Mouse (Mus musculus) adrenal gland, adult 18-20 months (tissue): ENCODE measurements at regions not wholly inside any gene's neighbourhood (a gene's known extent, or its start where the extent isn't known, plus 50 kb on each side); places are given as distances from the start of the nearest gene placed in this dataset.
A peak's percentile ranks its signal among the peaks of the same experiment; 100 is the strongest.

Experiments
- DNase-seq, 2 experiments: peaks; one replicate each; pipeline ENCODE4 v3.0.0; 2021 to 2022; ENCODE audit warnings: low spot score in 2 of 2

GRCm38 (mm10) chr7:77990150-77990549, 747.7 kb downstream of the Ntrk3 start:
- DNase-seq: no peak

DNA sequence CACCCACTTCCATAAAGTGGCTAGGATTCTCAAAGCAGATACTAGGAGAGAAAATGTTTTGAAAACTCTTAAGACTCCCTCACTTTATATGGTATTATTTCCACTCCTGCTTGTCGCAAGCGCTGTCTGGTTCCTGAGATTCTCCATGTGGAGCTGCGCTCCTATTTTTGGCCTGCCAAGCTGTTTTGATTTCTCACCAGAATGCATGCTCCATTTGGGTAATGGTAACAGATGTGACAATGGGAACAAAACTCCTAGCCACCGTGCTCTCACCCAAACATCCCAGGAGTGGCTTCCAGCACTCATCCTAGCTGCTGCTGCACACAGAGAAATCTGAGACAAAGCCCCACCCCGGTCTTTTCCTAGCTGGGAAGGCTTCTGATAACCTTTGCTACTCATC, 749.6 kb downstream of the Ntrk3 start:
- DNase-seq: no peak

DNA sequence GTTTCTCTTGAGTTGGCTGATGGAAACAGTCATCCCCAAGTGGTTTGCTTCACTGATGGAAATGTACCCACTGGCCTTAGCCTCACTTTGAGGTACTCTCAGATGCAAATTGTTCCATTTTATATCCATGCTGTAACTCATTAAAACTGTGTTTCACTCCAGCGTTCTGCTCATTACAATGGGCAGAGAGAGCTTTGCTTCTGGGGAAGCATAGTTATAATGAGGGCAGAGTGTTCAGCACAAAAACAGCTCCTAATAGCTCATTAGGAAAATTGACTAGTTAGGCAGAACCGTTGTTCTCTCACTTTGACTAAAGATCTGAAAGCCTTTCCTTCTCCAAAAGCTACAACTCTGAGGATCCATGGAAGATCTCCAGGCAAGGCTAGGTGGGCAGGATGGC, 771.2 kb downstream of the Ntrk3 start:
- no peak for DNase-seq

DNA sequence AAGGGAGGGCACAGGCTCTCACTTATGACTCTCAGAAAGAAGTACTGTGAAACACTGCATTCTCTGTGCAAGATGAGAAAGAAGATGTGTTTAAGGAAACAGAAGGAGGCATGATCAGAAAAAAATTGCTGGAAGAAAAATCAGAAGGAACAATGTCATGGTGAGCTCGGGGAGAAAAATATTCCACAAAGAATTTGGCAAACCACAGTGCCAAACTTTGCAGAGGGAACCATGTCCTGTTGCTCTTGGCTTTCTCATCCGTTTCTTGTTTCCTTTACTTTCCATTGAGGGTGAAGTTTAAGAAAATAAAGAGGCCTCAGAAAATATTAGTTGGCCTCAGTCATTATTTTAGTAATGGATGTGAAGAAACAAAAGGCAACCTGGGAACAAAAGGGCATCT, 804.4 kb downstream of the Ntrk3 start:
- DNase-seq: no peak

GRCm38 (mm10) chr7:77928479-77929467, 809.0 kb downstream of the Ntrk3 start:
- DNase-seq: no peak

DNA sequence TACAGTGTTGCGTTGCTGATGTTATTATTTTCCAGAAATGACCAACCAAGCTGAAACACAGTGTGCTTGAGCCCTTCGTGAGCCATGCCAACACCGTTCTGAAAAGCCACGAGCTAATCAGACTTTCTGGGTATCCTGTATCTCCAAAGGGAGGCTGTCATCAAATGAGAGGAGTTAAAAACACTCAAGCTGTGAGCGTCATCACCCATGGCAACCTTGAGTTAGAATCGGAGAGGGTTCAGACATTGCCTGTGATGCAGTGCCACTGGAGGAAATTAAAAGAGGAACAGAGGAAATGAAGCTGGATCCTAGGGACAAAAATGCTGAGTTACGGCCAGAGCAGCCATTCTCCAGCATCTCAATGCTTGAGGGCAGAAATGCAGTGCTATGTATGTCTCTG, 838.6 kb downstream of the Ntrk3 start:
- DNase-seq: no peak

DNA sequence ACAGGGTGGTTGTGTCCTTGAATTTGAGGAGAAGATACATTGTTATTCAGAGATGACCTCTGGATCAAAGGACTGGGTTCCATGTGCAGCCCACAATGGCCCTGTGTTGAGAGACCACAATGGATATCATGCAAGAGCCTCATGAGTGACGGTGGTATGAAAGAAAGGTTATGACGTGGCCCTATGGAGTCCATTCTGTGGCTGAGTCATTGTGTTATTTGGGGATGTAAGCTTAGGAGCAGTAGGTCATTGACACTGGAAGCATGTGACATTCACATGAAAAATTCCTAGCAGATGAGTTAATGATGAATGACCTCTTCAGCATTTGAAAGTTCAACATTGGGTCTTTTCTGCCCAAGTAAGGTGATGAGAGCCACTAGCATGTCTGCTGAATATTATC, 849.3 kb downstream of the Ntrk3 start:
- DNase-seq: no peak

- no peak for DNase-seq
These were observed 855.0 kb downstream of the Ntrk3 start for GRCm38 (mm10) chr7:77882605-77883354.

DNA sequence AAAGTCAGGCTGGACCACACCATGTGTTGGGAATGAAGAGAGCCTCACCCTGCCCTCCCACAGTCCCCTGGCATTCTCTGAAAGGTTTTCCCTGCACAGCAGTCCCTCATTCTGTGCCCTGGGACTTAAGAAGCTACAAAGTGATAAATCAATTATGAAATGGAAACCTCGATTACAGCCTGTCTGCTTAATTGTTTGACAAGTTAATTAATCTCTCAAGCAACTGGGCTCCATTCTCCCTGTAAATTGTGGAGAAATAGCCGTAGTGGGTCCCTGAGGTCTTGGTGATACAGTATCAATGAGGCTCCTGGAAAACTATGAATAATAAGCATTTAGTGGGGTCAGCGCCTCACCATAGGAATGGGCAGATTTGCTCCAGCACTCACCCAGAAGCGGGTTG, 870.3 kb downstream of the Ntrk3 start:
- no peak for DNase-seq

GRCm38 (mm10) chr7:77861841-77862240, 876.0 kb downstream of the Ntrk3 start:
- DNase-seq: no peak

DNA sequence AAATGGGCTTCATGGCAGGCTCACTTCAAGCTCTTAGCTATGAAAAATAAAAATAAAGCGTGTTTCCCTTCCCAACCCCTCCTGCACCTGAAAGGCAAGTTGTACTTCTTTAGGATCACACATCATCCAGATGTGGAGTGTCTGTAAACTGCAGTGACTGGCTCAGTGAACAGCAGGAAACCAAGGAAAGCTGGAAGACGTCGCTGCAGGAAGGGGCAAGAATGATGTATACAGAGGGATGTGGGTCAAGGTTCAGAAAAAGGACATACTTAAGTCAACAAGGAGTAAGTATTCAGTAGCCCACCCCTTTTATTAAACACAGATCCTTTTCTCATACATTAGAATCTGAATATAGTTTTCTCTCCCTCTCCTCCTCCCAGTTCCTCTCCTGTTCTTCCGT, 879.4 kb downstream of the Ntrk3 start:
- DNase-seq: no peak

- no peak for DNase-seq
These were observed 879.8 kb downstream of the Ntrk3 start for GRCm38 (mm10) chr7:77857979-77858378.

DNA sequence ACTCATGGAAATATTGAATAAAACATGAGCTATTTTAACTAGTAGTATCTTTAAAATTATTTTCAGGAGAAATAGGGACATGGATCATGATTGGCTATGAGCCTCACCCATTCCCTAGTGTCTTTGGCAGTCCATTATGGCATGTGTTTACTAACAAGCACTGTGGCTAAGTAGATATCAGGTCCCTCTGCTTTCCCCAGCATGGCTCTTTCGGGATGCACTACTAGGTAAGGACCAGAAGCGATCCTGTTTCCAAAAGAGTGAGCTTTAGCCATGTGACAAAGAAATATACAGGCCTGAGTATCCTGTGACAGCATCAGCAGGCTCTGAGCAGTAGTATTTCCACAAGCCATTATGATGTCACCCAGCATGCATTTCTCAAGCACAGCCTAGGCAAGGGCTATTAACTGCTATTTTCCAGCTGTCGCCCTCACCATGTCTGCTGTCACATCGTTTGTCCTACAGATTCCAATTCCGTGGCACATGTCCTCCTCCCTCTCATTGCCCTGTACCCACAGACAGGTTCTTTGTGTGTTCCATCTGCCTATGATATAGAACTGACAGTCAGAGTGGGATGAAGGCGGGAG, 882.1 kb downstream of the Ntrk3 start:
- no peak for DNase-seq

DNA sequence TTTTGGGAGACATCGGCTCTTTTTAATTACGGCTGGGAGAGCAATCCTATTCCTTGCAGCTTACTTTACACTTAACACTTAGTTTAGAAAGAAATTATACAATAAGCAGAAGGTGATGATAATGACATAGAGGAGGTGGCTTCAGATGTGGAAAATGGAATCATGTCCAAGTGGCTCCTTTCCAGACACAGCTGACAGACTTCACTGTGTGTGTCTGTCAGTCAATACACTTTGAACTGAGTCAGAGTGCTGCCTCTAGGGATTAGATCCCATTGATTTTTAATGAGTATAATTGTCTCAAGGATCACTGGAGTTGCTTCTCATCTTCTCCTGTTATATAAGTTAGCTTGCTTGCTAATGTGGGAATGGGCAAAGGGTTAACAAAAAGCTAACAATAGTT, 882.7 kb downstream of the Ntrk3 start:
- DNase-seq: no peak

GRCm38 (mm10) chr7:77824261-77824959, 913.4 kb downstream of the Ntrk3 start:
- DNase-seq: no peak

GRCm38 (mm10) chr7:77812052-77812903, 925.5 kb downstream of the Ntrk3 start:
- no peak for DNase-seq

GRCm38 (mm10) chr7:77786801-77787200, 951.0 kb downstream of the Ntrk3 start:
- no peak for DNase-seq

- DNase-seq: peak; percentile 15 to 21
These were observed 965.9 kb downstream of the Ntrk3 start for GRCm38 (mm10) chr7:77771711-77772449.

GRCm38 (mm10) chr7:77738996-77739765, 998.6 kb downstream of the Ntrk3 start:
- no peak for DNase-seq
